Mouse (Mus musculus): ENCODE measurements at regions not wholly inside any gene's neighbourhood (a gene's known extent, or its start where the extent isn't known, plus 50 kb on each side); places are given as distances from the start of the nearest gene placed in this dataset.

- peak; percentile 41 to 81 for DNase-seq (ENCODE audit: low spot score in 2 of 2)
These were observed 51.0 kb upstream of the Zfp873 start for GRCm38 (mm10) chr10:81996742-81997536.
